Mouse (Mus musculus) myocyte (in vitro differentiated cells): ENCODE results near the gene Mtss1l.

ENCODE experiments used
- CEBPB ChIP-seq: IDR thresholded peaks from 2 replicates; pipeline ENCODE4 v1.6.1; 2011; ENCODE audit warnings: mild to moderate bottlenecking, moderate library complexity; ENCODE audit not compliant: poor library complexity, insufficient read depth, severe bottlenecking
- POLR2A ChIP-seq: IDR thresholded peaks from one replicate; pipeline ENCODE4 v1.6.1; 2011; ENCODE audit warnings: low read depth, mild to moderate bottlenecking, control low read depth, moderate library complexity; ENCODE audit not compliant: insufficient read length
- REST ChIP-seq: IDR thresholded peaks from one replicate; pipeline ENCODE4 v1.6.1; 2011; ENCODE audit warnings: mild to moderate bottlenecking, control low read depth, moderate library complexity; ENCODE audit not compliant: insufficient read depth, insufficient read length

- TF ChIP-seq REST (no peak), POLR2A (peak; percentile 1), CEBPB (no peak)
Observed at GRCm38 (mm10) chr8:110738591-110739195, 17.4 kb downstream of the Mtss1l start.
